Mouse (Mus musculus) hindbrain, embryonic 16.5 days (tissue): ENCODE data around the gene L3mbtl3. TPM values are rescaled to one million over a fixed set of nuclear protein-coding genes. Genes with fewer than 3 reads are reported as not detected.
A peak's percentile ranks its signal among the peaks of the same experiment; 100 is the strongest.

ENCODE experiments used
- ATAC-seq: fragments of 200-750 bp; cut with Nextera tagmentation; 2 replicates; pipeline ENCODE4 v1.8.0; 2017; ENCODE audit warnings: moderate TSS enrichment, moderate library complexity
- H3K27ac ChIP-seq: fragments of 300-500 bp; sonication (generic); 2 replicates; pipeline ENCODE4 v1.5.1; 2014; ENCODE audit warnings: low read depth, mild to moderate bottlenecking, control low read depth, low read length, moderate library complexity
- H3K27me3 ChIP-seq: fragments of 300-500 bp; sonication (generic); replicated peaks from 2 replicates; pipeline ENCODE4 v1.6.1; 2014; ENCODE audit warnings: low read length; ENCODE audit not compliant: control insufficient read depth, insufficient read depth
- H3K36me3 ChIP-seq: fragments of 300-500 bp; sonication (generic); 2 replicates; pipeline ENCODE4 v1.6.1; 2014; ENCODE audit warnings: mild to moderate bottlenecking, low read length, moderate library complexity, mixed read lengths; ENCODE audit not compliant: control insufficient read depth, insufficient read depth
- H3K4me1 ChIP-seq: fragments of 300-500 bp; sonication (generic); 2 replicates; pipeline ENCODE4 v1.6.1; 2014; ENCODE audit warnings: low read depth, low read length; ENCODE audit not compliant: control insufficient read depth, insufficient read depth
- H3K4me2 ChIP-seq: fragments of 300-500 bp; sonication (generic); 2 replicates; pipeline ENCODE4 v1.6.1; 2014; ENCODE audit warnings: mild to moderate bottlenecking, low read length, control low read depth, moderate library complexity
- H3K4me3 ChIP-seq: fragments of 300-500 bp; sonication (generic); 2 replicates; pipeline ENCODE4 v1.5.1; 2014; ENCODE audit warnings: mild to moderate bottlenecking, low read length, control low read depth, moderate library complexity
- H3K9ac ChIP-seq: fragments of 300-500 bp; sonication (generic); 2 replicates; pipeline ENCODE4 v1.6.1; 2014; ENCODE audit warnings: low read depth, mild to moderate bottlenecking, control low read depth, low read length, moderate library complexity
- H3K9me3 ChIP-seq: fragments of 300-500 bp; sonication (generic); 2 replicates; pipeline ENCODE4 v1.6.1; 2014; ENCODE audit warnings: mild to moderate bottlenecking, low read length, moderate library complexity; ENCODE audit not compliant: control insufficient read depth
- WGBS: fragments of 180-500 bp; shearing (Covaris S2); extraction: QIAGEN DNeasy Blood & Tissue Kit; methylation state at CpG from one replicate; pipeline ENCODE4 v1.1.7; 2014; 5-methylcytosine and 5-hydroxymethylcytosine counted together
- polyA plus RNA-seq: library from polyadenylated mRNA; unstranded; fragments of >200 nt; fragmentation: Nextera tagmentation; extraction: Ambion mirVana; gene quantifications from 2 replicates; pipeline ENCODE4 v1.2.1, GENCODE M21; 2015

The L3mbtl3 gene
- polyA plus RNA-seq, result 24.5 and 25.6 TPM in 2 replicates

DNA sequence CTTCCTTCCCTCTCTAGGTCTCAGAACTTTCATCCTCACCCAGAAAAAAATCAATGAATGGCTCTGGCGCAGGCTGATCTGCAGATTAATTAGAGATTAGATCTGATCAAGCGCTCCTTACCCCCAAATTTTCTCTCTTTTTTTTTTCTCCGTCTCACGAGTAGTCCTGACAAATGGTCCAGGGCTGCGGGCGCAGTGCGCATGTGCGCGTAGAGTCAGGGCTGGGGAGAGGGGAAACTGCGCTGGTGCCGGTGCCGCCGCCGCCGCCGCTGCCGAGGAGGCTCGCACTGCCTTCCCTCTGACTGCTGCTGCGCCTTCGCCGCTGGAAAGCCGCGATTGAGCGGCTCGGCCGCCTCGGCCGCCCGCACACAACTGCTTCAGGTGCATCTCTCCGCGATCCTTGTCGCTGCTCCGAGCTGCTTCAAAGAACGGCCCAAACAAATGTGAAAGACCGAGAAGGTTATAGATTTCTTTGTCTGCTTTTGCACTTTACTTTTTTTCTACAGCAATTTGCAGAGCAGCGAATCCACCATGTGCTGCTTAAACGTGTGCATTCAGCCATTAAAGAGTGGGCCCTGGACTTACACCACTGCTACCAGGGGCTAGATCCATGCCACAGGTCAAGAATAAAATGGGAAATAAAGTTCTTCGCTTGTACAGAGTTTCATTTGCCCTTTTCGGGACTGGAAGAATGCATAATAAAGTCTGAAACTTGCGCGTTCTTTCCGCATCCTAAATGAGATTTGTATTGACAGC, at the start of gene L3mbtl3:
TSS of gene L3mbtl3 (minus strand) at position 182 of the 756 bp plus-strand sequence.
- ATAC-seq, result peak; percentile 90
- Histone ChIP-seq H3K36me3 (no peaks in the 10 kb centered on the region), H3K9ac (peak within 1 kb of the TSS; percentile 85), H3K27ac (peak within 1 kb of the TSS; percentile 94), H3K4me3 (peak within 1 kb of the TSS; percentile 69), H3K4me2 (peak within 1 kb of the TSS; percentile 99), H3K9me3 (no peaks in the 10 kb centered on the region), H3K27me3 (no peaks in the 10 kb centered on the region), H3K4me1 (peaks cover 11% of the 10 kb centered on the region)
- WGBS, result under 1% methylated on average over 42 of the region's 42 CpGs

DNA sequence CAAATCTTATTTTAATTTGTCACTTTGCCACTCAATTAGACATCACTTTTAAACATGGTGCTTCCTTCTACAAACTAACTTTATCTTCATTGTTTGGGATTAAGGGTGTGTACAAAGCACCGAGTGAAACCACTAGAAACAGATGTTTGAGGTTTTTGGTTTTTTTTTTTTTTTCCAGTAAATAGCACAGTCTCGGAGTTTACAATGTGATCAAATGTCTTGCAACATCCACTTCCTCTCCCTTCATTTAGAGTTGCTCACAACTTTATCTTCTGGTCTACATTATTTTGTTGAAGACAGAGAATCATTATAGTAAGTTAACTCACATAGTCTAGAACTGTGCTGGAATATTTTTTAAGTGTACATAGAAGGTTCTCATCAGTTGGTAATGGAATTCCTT, 45.4 kb upstream of the L3mbtl3 start:
- Histone ChIP-seq H3K9ac (no peak overlapping the region), H3K4me2 (no peak overlapping the region), H3K9me3 (no peaks in the 10 kb centered on the region; the same call in 1 of the 2 replicates), H3K36me3 (no peaks in the 10 kb centered on the region), H3K27me3 (no peaks in the 10 kb centered on the region), H3K4me1 (no peaks in the 10 kb centered on the region), H3K4me3 (no peak overlapping the region), H3K27ac (no peak overlapping the region)
- no peak for ATAC-seq
- WGBS, result 89% methylated on average over 2 of the region's 2 CpGs

DNA sequence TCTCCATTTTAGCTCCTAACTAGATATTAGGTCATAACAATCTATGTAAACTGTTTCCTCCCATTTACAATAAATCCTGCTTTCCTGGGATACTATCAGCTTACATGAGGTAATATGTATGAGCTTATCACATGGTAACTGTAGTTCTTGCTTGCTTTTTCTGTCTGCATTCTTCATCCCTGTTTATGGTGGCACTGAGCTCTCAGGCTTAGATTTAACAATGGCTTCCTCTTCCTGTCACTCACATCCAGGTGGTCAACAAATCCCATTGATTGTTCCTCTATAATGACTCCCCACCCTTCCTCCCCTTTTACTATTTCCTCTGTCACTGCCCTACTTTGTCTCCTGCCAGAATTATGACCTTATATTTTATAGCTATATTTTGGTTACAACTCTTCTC, 12.9 kb upstream of the L3mbtl3 start:
- Histone ChIP-seq H3K4me3 (no peak overlapping the region), H3K9ac (no peak overlapping the region), H3K4me2 (no peak overlapping the region), H3K36me3 (no peaks in the 10 kb centered on the region), H3K4me1 (no peaks in the 10 kb centered on the region), H3K27me3 (no peaks in the 10 kb centered on the region), H3K27ac (no peak overlapping the region), H3K9me3 (no peaks in the 10 kb centered on the region)
- no peak for ATAC-seq

DNA sequence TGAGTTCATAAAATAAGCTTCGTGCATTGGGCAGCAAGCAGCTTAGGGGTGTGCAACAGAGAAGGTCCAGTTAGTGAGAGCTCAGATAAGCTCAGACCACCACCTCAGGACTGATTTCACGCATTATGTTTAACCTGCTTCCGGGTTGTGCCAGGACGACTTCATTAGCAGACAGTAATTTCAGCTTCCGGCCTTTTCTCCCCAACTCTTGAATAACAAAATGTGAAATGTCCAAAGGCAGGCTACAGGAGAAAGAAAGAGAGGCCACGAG, 1.5 kb upstream of the L3mbtl3 start:
- no peak overlapping the region for H3K4me3 ChIP-seq
- H3K27me3 ChIP-seq, result no peaks in the 10 kb centered on the region
- no peak overlapping the region for H3K27ac ChIP-seq
- H3K9ac ChIP-seq, result no peak overlapping the region
- no peak overlapping the region for H3K4me2 ChIP-seq
- ATAC-seq, result no peak
- no peaks in the 10 kb centered on the region for H3K9me3 ChIP-seq
- H3K4me1 ChIP-seq, result peaks cover 11% of the 10 kb centered on the region
- H3K36me3 ChIP-seq, result no peaks in the 10 kb centered on the region
- 73% methylated on average over 6 of the region's 6 CpGs for WGBS

DNA sequence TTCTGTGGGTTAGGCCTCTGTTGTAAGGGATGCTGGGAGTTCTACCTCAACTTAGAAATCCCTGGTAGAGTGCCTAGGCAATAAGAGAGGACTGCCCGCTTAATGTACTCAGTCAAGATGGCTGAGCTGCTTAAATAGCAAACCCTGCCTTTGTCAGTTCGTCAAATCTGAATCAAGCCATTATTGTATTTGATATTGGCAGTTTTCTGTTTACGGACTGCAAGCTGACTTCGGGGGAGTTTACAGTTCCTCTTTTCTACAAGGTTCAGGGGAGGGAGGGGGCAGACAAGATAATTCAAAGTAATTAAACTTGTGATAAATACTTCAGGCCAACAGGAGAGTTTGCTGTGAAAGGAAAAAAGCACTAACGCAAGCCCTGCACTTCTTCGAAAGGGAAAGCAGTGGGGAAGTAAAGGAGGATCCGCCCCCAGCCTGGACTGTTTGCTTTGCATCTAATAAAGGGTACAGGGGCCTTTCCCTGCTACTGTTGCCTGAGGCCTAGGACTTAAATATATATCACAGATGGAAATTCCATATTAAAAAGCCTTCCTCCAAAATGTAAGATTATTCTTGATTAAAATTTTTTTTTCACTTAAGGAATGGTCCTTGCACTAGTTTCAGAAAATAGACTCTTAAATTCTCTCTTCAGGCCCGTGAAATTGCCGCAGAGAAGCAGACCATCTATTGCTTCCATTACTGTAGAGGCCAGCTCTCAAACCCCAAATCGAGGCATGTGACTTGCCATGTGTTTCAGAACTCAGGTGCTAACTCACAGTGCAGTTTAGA, 968 bp upstream of the L3mbtl3 start:
- no peaks in the 10 kb centered on the region for H3K36me3 ChIP-seq
- peak overlapping the region; percentile 85 for H3K9ac ChIP-seq
- no peaks in the 10 kb centered on the region for H3K9me3 ChIP-seq
- H3K4me2 ChIP-seq, result peak overlapping the region; percentile 99
- ATAC-seq, result no peak
- no peaks in the 10 kb centered on the region for H3K27me3 ChIP-seq
- H3K4me1 ChIP-seq, result peaks cover 11% of the 10 kb centered on the region
- no peak overlapping the region for H3K27ac ChIP-seq
- 30% methylated on average over 10 of the region's 10 CpGs for WGBS
- peak overlapping the region; percentile 69 for H3K4me3 ChIP-seq

DNA sequence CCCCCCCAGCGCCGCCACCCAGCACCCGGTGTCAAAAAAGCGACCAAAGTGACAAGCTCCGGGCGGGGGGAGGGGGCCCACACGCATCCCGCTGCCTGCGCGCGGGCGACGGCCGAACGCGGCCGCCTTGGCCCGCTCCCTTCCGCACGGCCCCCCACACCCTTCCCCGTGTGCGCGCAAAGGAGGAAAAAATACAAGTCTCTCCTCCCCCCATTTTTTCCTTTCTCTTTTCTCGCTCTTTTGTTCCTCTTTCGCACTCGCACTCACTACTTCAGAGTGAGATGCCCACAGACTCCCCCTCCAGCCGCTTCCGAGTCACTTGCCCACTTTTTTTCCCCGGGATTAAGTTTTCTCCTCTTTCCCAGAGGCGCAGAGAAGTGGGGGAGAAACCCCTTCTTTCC, 420 bp downstream of the L3mbtl3 start:
- Histone ChIP-seq H3K4me2 (peak overlapping the region; percentile 99), H3K4me3 (peak overlapping the region; percentile 69), H3K27ac (peak overlapping the region; percentile 94), H3K27me3 (no peaks in the 10 kb centered on the region), H3K36me3 (no peaks in the 10 kb centered on the region), H3K4me1 (peaks cover 11% of the 10 kb centered on the region), H3K9me3 (no peaks in the 10 kb centered on the region), H3K9ac (peak overlapping the region; percentile 85)
- under 1% methylated on average over 8 of the region's 30 CpGs for WGBS
- peak; percentile 38 for ATAC-seq

DNA sequence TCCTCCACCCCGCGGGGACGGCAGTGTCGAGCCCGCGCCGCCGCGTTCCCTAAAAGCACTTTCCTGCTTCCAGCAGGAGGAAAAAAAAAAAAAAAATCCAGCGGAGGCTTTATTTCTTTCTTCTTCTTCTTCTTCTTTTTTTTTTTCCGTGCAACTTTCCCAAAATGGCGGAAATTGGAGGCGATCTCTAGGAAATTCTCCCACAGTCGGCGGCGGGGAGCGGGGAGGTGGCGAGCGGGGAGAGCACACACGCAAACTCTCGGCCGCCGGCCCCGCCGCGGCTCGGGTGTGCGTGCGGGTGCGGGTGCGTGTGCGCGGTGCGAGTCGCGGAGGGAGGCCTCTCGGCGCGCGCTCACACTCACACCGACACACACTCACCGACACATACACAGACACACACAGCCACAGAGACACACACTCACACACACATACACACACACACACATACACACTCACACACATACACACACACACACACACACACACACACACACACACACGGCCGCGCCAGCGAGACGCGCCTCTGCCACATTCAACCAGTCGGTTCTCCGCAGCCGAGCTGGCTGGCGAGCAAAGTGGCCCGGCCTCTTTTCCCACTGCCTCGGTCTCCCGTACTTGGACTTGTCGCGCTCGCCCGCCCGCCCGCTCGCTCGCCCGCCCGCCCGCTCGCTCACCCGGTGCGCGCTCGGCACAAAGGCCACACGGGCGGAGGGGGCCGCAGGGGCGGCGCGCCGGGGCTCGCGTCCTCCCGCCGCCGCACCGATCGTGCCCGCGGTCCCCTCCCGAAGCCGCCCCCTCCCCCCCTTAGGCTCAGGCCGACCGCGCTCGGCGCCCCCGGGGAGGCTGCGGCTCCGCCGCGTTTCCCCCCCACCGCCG, 1.1 kb downstream of the L3mbtl3 start:
- Histone ChIP-seq H3K4me1 (peaks cover 11% of the 10 kb centered on the region), H3K4me3 (peak overlapping the region; percentile 69), H3K4me2 (peak overlapping the region; percentile 99), H3K36me3 (no peaks in the 10 kb centered on the region), H3K27ac (peak overlapping the region; percentile 94), H3K9me3 (no peaks in the 10 kb centered on the region), H3K27me3 (no peaks in the 10 kb centered on the region), H3K9ac (peak overlapping the region; percentile 85)
- peak; percentile 71 for ATAC-seq
- under 1% methylated on average over 78 of the region's 101 CpGs for WGBS

DNA sequence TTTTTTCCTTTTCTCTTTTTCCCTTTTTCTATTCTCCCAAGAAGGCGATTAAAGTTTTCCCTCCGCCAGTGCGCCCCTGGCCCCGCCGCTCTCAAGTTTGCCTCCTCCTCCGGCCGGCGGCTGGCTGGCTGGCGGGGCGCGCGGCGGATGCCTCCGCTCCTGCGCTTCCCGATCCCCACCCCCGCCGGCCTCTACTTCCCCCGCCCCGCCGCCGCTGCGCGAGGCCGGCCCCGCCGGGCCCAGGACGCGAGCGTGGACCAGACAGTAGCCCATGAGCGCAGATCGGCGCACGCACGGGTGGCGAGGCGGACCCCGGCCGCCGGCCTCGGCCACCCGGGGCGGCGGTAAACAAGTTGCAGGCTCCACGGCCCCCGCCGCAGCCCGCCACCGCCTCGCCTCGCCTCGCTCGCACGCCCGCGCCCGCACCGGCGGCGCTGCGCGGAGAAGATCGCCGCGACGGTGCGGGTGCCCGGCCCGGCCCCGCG, 1.8 kb downstream of the L3mbtl3 start:
- H3K27ac ChIP-seq, result peak overlapping the region; percentile 94
- H3K27me3 ChIP-seq, result no peaks in the 10 kb centered on the region
- under 1% methylated on average over 45 of the region's 71 CpGs for WGBS
- H3K9me3 ChIP-seq, result no peaks in the 10 kb centered on the region
- ATAC-seq, result peak; percentile 55
- no peaks in the 10 kb centered on the region for H3K36me3 ChIP-seq
- peak overlapping the region; percentile 85 for H3K9ac ChIP-seq
- peak overlapping the region; percentile 99 for H3K4me2 ChIP-seq
- H3K4me3 ChIP-seq, result peak overlapping the region; percentile 69
- H3K4me1 ChIP-seq, result peaks cover 11% of the 10 kb centered on the region
